Mouse (Mus musculus) MEL (cell line): Measurements from ENCODE around the gene Rgs8.

Experiments
- CTCF ChIP-seq, 3 experiments: IDR thresholded peaks in 2 of 3; conservative IDR thresholded peaks in 1 of 3; 2 replicates each; pipeline ENCODE4 v1.5.1; 2011 to 2012; ENCODE audit warnings: low read length in 3 of 3, low read depth in 2 of 3, mild to moderate bottlenecking in 2 of 3, improper control_type of control experiment in 1 of 3, inconsistent platforms in 1 of 3, mixed read lengths in 1 of 3, moderate library complexity in 1 of 3; ENCODE audit not compliant: control insufficient read depth in 1 of 3, insufficient read depth in 1 of 3, poor library complexity in 1 of 3, severe bottlenecking in 1 of 3
- EP300 ChIP-seq, 2 experiments: IDR thresholded peaks; 2 replicates each; pipeline ENCODE4 v1.6.1; 2011; ENCODE audit warnings: improper control_type of control experiment in 2 of 2, low read length in 2 of 2, low read depth in 1 of 2, mild to moderate bottlenecking in 1 of 2
- POLR2A ChIP-seq, 2 experiments: IDR thresholded peaks; 2 replicates each; pipeline ENCODE4 v1.6.1; 2011 to 2012; ENCODE audit warnings: low read length in 2 of 2, mild to moderate bottlenecking in 2 of 2, control low read depth in 1 of 2, improper control_type of control experiment in 1 of 2, low read depth in 1 of 2, moderate library complexity in 1 of 2; ENCODE audit not compliant: control insufficient read depth in 1 of 2, insufficient read depth in 1 of 2, poor library complexity in 1 of 2
- UBTF ChIP-seq: IDR thresholded peaks from 2 replicates; pipeline ENCODE4 v1.6.1; 2012; ENCODE audit warnings: low read depth, mild to moderate bottlenecking, inconsistent platforms, low read length, improper control_type of control experiment, moderate library complexity, borderline replicate concordance; ENCODE audit not compliant: insufficient read depth
- USF1 ChIP-seq: IDR thresholded peaks from 2 replicates; pipeline ENCODE4 v1.6.1; 2014; ENCODE audit warnings: low read depth, mild to moderate bottlenecking, inconsistent platforms, low read length, improper control_type of control experiment, moderate library complexity

DNA sequence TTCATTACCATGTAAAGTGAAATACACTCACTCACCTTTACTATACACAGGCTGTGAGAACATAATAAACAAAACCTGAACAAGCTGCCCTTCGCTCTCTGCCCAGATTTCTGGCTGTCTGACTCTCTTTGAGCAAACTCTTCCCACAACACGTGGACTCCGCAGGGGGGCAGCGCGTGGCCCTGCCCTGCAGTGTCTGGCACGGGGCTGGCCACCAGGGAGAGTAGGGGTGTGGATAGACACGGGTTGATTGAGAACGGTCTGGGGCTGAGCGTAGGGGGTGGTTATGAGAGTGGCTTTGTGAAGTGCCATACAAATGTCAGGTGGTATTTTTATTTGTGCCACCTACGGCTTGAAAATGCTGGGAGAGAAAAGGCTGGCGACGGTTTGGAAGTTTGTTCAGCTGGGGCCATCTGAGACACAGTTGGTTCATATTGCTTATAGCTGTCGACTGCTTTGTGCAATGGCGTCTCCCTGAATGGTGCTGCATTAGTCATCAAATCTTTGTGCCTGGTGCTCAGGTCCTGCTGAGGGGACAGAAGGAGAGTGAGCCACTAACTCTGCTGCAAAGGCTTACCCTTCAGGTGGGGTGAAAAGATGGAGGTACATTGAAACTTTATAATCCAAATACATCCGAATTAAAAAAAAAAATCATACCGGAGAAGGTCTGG, 44.9 kb downstream of the Rgs8 start:
- TF ChIP-seq CTCF (IDR thresholded peaks at IDR 0.05 in 2 of 3, conservative IDR thresholded peaks at IDR 0.05 in 1 of 3; ENCODE audit: control insufficient read depth in 1 of 3, insufficient read depth in 1 of 3, low read depth in 2 of 3, low read length in 3 of 3, poor library complexity in 1 of 3, severe bottlenecking in 1 of 3) (no peak), UBTF (no peak), EP300 (IDR thresholded peaks at IDR 0.05; ENCODE audit: low read depth in 1 of 2, low read length in 2 of 2) (no peak), POLR2A (IDR thresholded peaks at IDR 0.05; ENCODE audit: control insufficient read depth in 1 of 2, insufficient read depth in 1 of 2, low read depth in 1 of 2, low read length in 2 of 2, poor library complexity in 1 of 2) (no peak), USF1 (no peak)
